Mouse (Mus musculus): ENCODE measurements around the gene Tmem245. TPM values are rescaled to one million over a fixed set of nuclear protein-coding genes. Genes with fewer than 3 reads are reported as not detected.

The Tmem245 gene
- polyA plus RNA-seq, 1 experiment from 2014 or later, result 12.6 TPM

GRCm38 (mm10) chr4:56831998-56832397 lies 115.2 kb downstream of the Tmem245 start:
- DNase-seq (ENCODE audit: low spot score) (no peak), ATAC-seq (no peak)
- H3K9ac ChIP-seq (replicated peaks; ENCODE audit: low read depth), result no peak overlapping the region
- no peak overlapping the region for H3K4me3 ChIP-seq (ENCODE audit: low read depth, low read length)
- no peaks in the 10 kb centered on the region for H3K9me3 ChIP-seq (ENCODE audit: low read length)
- TF ChIP-seq EP300 (IDR thresholded peaks at IDR 0.05), result no peak
- TF ChIP-seq CTCF (IDR thresholded peaks at IDR 0.05), result no peak
- H3K27ac ChIP-seq (ENCODE audit: low read length), result no peak overlapping the region
- no peak overlapping the region for H3K4me2 ChIP-seq (replicated peaks; ENCODE audit: low read depth, low read length)
- WGBS, result 69% methylated on average over 7 of the region's 7 CpGs
- no peaks in the 10 kb centered on the region for H3K4me1 ChIP-seq (ENCODE audit: insufficient read depth, low read depth, low read length)
- peaks cover 2% of the 10 kb centered on the region; the same call in 1 of the 2 replicates for H3K36me3 ChIP-seq (ENCODE audit: insufficient read depth, low read length)
- no peaks in the 10 kb centered on the region for H3K27me3 ChIP-seq (replicated peaks; ENCODE audit: insufficient read depth, low read length)

GRCm38 (mm10) chr4:56831013-56831609 lies 116.1 kb downstream of the Tmem245 start:
- Histone ChIP-seq H3K9me3 (ENCODE audit: low read length) (no peaks in the 10 kb centered on the region), H3K36me3 (ENCODE audit: insufficient read depth, low read length) (peaks cover 2% of the 10 kb centered on the region; the same call in 1 of the 2 replicates), H3K9ac (replicated peaks; ENCODE audit: low read depth) (no peak overlapping the region), H3K4me1 (ENCODE audit: insufficient read depth, low read depth, low read length) (no peaks in the 10 kb centered on the region), H3K27me3 (replicated peaks; ENCODE audit: insufficient read depth, low read length) (no peaks in the 10 kb centered on the region), H3K27ac (ENCODE audit: low read length) (no peak overlapping the region), H3K4me2 (replicated peaks; ENCODE audit: low read depth, low read length) (no peak overlapping the region), H3K4me3 (ENCODE audit: low read depth, low read length) (no peak overlapping the region)
- peak; percentile 32 for DNase-seq (ENCODE audit: low spot score)
- TF ChIP-seq EP300 (IDR thresholded peaks at IDR 0.05) (no peak), CTCF (IDR thresholded peaks at IDR 0.05) (no peak)
- ATAC-seq, result peak; percentile 40
- WGBS, result 30% methylated on average over 13 of the region's 13 CpGs

GRCm38 (mm10) chr4:56829511-56829921 lies 117.7 kb downstream of the Tmem245 start:
- WGBS, result 72% methylated on average over 7 of the region's 7 CpGs
- DNase-seq (ENCODE audit: low spot score) (no peak), ATAC-seq (no peak)
- no peak overlapping the region for H3K9ac ChIP-seq (replicated peaks; ENCODE audit: low read depth)
- TF ChIP-seq EP300 (IDR thresholded peaks at IDR 0.05), result no peak
- TF ChIP-seq CTCF (IDR thresholded peaks at IDR 0.05), result no peak
- H3K27ac ChIP-seq (ENCODE audit: low read length), result no peak overlapping the region
- H3K4me2 ChIP-seq (replicated peaks; ENCODE audit: low read depth, low read length), result no peak overlapping the region
- H3K4me1 ChIP-seq (ENCODE audit: insufficient read depth, low read depth, low read length), result no peaks in the 10 kb centered on the region
- H3K4me3 ChIP-seq (ENCODE audit: low read depth, low read length), result no peak overlapping the region
- H3K36me3 ChIP-seq (ENCODE audit: insufficient read depth, low read length), result peaks cover 2% of the 10 kb centered on the region; the same call in 1 of the 2 replicates
- no peaks in the 10 kb centered on the region for H3K9me3 ChIP-seq (ENCODE audit: low read length)
- no peaks in the 10 kb centered on the region for H3K27me3 ChIP-seq (replicated peaks; ENCODE audit: insufficient read depth, low read length)

GRCm38 (mm10) chr4:56828932-56829331 lies 118.3 kb downstream of the Tmem245 start:
- no peak overlapping the region for H3K9ac ChIP-seq (replicated peaks; ENCODE audit: low read depth)
- DNase-seq (ENCODE audit: low spot score) (no peak), ATAC-seq (no peak)
- H3K4me2 ChIP-seq (replicated peaks; ENCODE audit: low read depth, low read length), result no peak overlapping the region
- no peaks in the 10 kb centered on the region for H3K9me3 ChIP-seq (ENCODE audit: low read length)
- TF ChIP-seq EP300 (IDR thresholded peaks at IDR 0.05) (no peak), CTCF (IDR thresholded peaks at IDR 0.05) (no peak)
- no peak overlapping the region for H3K4me3 ChIP-seq (ENCODE audit: low read depth, low read length)
- H3K27me3 ChIP-seq (replicated peaks; ENCODE audit: insufficient read depth, low read length), result no peaks in the 10 kb centered on the region
- H3K27ac ChIP-seq (ENCODE audit: low read length), result no peak overlapping the region
- 79% methylated on average over 3 of the region's 3 CpGs for WGBS
- no peaks in the 10 kb centered on the region for H3K4me1 ChIP-seq (ENCODE audit: insufficient read depth, low read depth, low read length)
- H3K36me3 ChIP-seq (ENCODE audit: insufficient read depth, low read length), result 0 out of 2 replicates have a peak, but pooled peaks cover 2% of the 10 kb centered on the region

- Histone ChIP-seq H3K4me2 (replicated peaks; ENCODE audit: low read depth, low read length) (no peak overlapping the region), H3K27me3 (replicated peaks; ENCODE audit: insufficient read depth, low read length) (no peaks in the 10 kb centered on the region), H3K9ac (replicated peaks; ENCODE audit: low read depth) (no peak overlapping the region), H3K27ac (ENCODE audit: low read length) (no peak overlapping the region), H3K36me3 (ENCODE audit: insufficient read depth, low read length) (no peaks in the 10 kb centered on the region), H3K4me3 (ENCODE audit: low read depth, low read length) (no peak overlapping the region), H3K9me3 (ENCODE audit: low read length) (no peaks in the 10 kb centered on the region), H3K4me1 (ENCODE audit: insufficient read depth, low read depth, low read length) (no peaks in the 10 kb centered on the region)
- no peak for ATAC-seq
- DNase-seq (ENCODE audit: low spot score), result no peak
- TF ChIP-seq CTCF (IDR thresholded peaks at IDR 0.05), result no peak
- TF ChIP-seq EP300 (IDR thresholded peaks at IDR 0.05), result no peak
- WGBS, result 85% methylated on average over 9 of the region's 9 CpGs
Measured at GRCm38 (mm10) chr4:56824231-56824630, 123.0 kb downstream of the Tmem245 start.

- Histone ChIP-seq H3K4me3 (ENCODE audit: low read depth, low read length) (no peak overlapping the region), H3K9me3 (ENCODE audit: low read length) (no peaks in the 10 kb centered on the region), H3K36me3 (ENCODE audit: insufficient read depth, low read length) (no peaks in the 10 kb centered on the region), H3K27me3 (replicated peaks; ENCODE audit: insufficient read depth, low read length) (no peaks in the 10 kb centered on the region), H3K4me2 (replicated peaks; ENCODE audit: low read depth, low read length) (no peak overlapping the region), H3K4me1 (ENCODE audit: insufficient read depth, low read depth, low read length) (no peaks in the 10 kb centered on the region), H3K27ac (ENCODE audit: low read length) (no peak overlapping the region), H3K9ac (replicated peaks; ENCODE audit: low read depth) (no peak overlapping the region)
- TF ChIP-seq CTCF (IDR thresholded peaks at IDR 0.05) (peak; percentile 68), EP300 (IDR thresholded peaks at IDR 0.05) (no peak)
- no peak for ATAC-seq
- peak; percentile 59 for DNase-seq (ENCODE audit: low spot score)
Measured at GRCm38 (mm10) chr4:56820017-56820550, 127.2 kb downstream of the Tmem245 start.

MicroRNA genes within 50 kb of the gene (microRNA counts, 519-probe panel; counts per million panel counts)
- microRNA mmu-miR-32, result 4,953 counts per million, percentile 57 among the panel's probes with 10 or more counts

Small RNAs within 50 kb of the gene (microRNA-seq; reads per million reads assigned to microRNA genes)
- 347 reads per million, percentile 63 among the genes with 10 or more reads in this experiment for gene Mir32

Other genes with a start within 250 kb of the Tmem245 start
- not detected in 2 replicates for gene Gm26657, start 207.4 kb downstream of the Tmem245 start, polyA plus RNA-seq (2015; fragmentation: Nextera tagmentation; extraction: Ambion mirVana)
- 0.08 TPM in 1 of 2 replicates, not detected in the other for gene Actl7b, start 206.0 kb downstream of the Tmem245 start, polyA plus RNA-seq (2015; fragmentation: Nextera tagmentation; extraction: Ambion mirVana)
- gene Actl7a, start 204.0 kb downstream of the Tmem245 start, polyA plus RNA-seq (2015; fragmentation: Nextera tagmentation; extraction: Ambion mirVana), result not detected in 2 replicates
- 14.3 and 16.4 TPM in 2 replicates for gene Elp1, start 145.1 kb downstream of the Tmem245 start, polyA plus RNA-seq (2015; fragmentation: Nextera tagmentation; extraction: Ambion mirVana)
- gene Fam206a, start 145.1 kb downstream of the Tmem245 start, polyA plus RNA-seq (2015; fragmentation: Nextera tagmentation; extraction: Ambion mirVana), result 4.3 and 4.7 TPM in 2 replicates
- gene Ctnnal1, start 82.2 kb downstream of the Tmem245 start, polyA plus RNA-seq (2015; fragmentation: Nextera tagmentation; extraction: Ambion mirVana), result 15.2 and 16.1 TPM in 2 replicates
- gene Frrs1l, start 43.0 kb upstream of the Tmem245 start, polyA plus RNA-seq (2015; fragmentation: Nextera tagmentation; extraction: Ambion mirVana), result 0.91 and 1.7 TPM in 2 replicates
- gene Epb41l4b, start 196.0 kb upstream of the Tmem245 start, polyA plus RNA-seq (2015; fragmentation: Nextera tagmentation; extraction: Ambion mirVana), result 10.3 and 10.6 TPM in 2 replicates

Data from lung, postnatal 0 days (tissue).